Mouse (Mus musculus): Measurements from ENCODE around the gene Tm9sf1.

GRCm38 (mm10) chr14:55681160-55682117 lies 37.8 kb upstream of the Tm9sf1 start, which contains the start of gene Tinf2:
- no peak for TF ChIP-seq CTCF (IDR thresholded peaks at IDR 0.05; ENCODE audit: borderline replicate concordance, insufficient read depth, low read length)
- no peak; the same call in none of the 2 replicates for TF ChIP-seq POLR2A (IDR thresholded peaks at IDR 0.05; ENCODE audit: low read depth, low read length)

All from embryonic fibroblast, embryonic 13.5 days (primary cell).